Mouse (Mus musculus) limb, embryonic 11.5 days (tissue): ENCODE results near the gene Ciz1. TPM values are rescaled to one million over a fixed set of nuclear protein-coding genes. Genes with fewer than 3 reads are reported as not detected.

Experiments used
- ATAC-seq: fragments of 200-750 bp; cut with Nextera tagmentation; 2 replicates; pipeline ENCODE4 v1.8.0; 2017; ENCODE audit warnings: low read depth; ENCODE audit not compliant: insufficient number of reproducible peaks, low FRiP score, low TSS enrichment
- DNase-seq: peaks from one replicate; pipeline ENCODE4 v3.0.0-alpha.2; 2015; ENCODE audit warnings: low spot score
- H3K27ac ChIP-seq: fragments of 300-500 bp; sonication (generic); replicated peaks from 2 replicates; pipeline ENCODE4 v1.5.1; 2014; ENCODE audit warnings: low read depth, mild to moderate bottlenecking, low read length
- H3K27me3 ChIP-seq: fragments of 300-500 bp; sonication (generic); 2 replicates; pipeline ENCODE4 v1.6.1; 2014; ENCODE audit warnings: mild to moderate bottlenecking, low read length, mixed read lengths; ENCODE audit not compliant: control insufficient read depth, insufficient read depth
- H3K36me3 ChIP-seq: fragments of 300-500 bp; sonication (generic); 2 replicates; pipeline ENCODE4 v1.6.1; 2014; ENCODE audit warnings: mild to moderate bottlenecking, low read length, moderate library complexity, mixed read lengths; ENCODE audit not compliant: control insufficient read depth, insufficient read depth
- H3K4me1 ChIP-seq: fragments of 300-500 bp; sonication (generic); 2 replicates; pipeline ENCODE4 v1.6.1; 2014; ENCODE audit warnings: low read length, mixed read lengths; ENCODE audit not compliant: control insufficient read depth, insufficient read depth
- H3K4me2 ChIP-seq: fragments of 300-500 bp; sonication (generic); 2 replicates; pipeline ENCODE4 v1.6.1; 2014; ENCODE audit warnings: low read depth, mild to moderate bottlenecking, moderate library complexity; ENCODE audit not compliant: severe bottlenecking
- H3K4me3 ChIP-seq: fragments of 300-500 bp; sonication (generic); 2 replicates; pipeline ENCODE4 v1.5.1; 2014; ENCODE audit warnings: low read depth, low read length
- H3K9ac ChIP-seq: fragments of 300-500 bp; sonication (generic); 2 replicates; pipeline ENCODE4 v1.6.1; 2014; ENCODE audit warnings: mild to moderate bottlenecking, low read length
- H3K9me3 ChIP-seq: fragments of 300-500 bp; sonication (generic); 2 replicates; pipeline ENCODE4 v1.6.1; 2016; ENCODE audit warnings: low read length; ENCODE audit not compliant: control insufficient read depth
- WGBS: fragments of 180-500 bp; shearing (Covaris S2); extraction: QIAGEN DNeasy Blood & Tissue Kit; methylation state at CpG from one replicate; pipeline ENCODE4 v1.1.7; 2014; 5-methylcytosine and 5-hydroxymethylcytosine counted together
- polyA plus RNA-seq: library from polyadenylated mRNA; unstranded; fragments of >200 nt; fragmentation: Nextera tagmentation; extraction: Ambion mirVana; gene quantifications from 2 replicates; pipeline ENCODE4 v1.2.1, GENCODE M21; 2014

The Ciz1 gene
- 52.2 and 67.8 TPM in 2 replicates for polyA plus RNA-seq

DNA sequence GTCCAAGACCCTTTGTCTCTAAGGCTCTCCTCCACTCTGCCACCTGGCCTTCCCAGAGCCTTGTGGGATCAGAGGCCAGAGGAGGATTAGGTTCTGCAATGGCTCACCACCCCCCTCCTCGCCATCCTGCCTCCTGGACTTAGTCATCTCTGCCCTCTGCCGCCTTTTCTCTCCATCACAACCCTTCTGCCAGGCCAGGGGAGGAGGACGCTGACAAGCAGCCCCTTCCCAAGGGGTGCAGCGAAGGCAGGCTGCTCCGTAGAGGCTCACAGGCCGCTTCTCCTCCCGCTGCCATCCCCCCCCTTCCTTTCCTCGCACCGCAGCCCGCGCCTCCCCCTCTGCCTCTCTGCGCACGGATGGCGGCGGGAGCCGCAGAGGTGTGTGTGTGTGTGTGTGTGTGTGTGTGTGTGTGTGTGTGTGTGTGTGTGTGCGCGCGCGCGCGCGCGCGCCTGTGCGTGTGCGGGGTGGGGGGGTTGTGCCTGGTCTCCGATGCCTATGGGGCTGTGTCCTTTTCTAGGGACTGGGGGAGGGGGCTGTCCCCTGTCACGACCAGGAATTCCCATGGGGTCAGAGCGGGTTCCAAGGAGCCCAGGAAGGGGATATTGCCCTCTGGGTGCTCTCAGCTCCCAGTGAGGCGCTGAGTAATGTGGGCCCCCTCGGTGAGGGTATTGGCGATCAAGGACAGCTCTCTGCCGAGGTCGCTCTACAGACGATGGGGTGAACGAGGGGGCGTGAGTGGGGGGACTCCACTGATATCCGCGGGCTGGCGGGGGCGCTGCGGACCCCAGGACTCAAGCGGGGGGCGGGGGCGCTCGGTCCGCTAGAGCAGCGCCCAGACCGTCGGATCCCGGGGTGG is at the start of gene Ciz1:
Gene Ciz1, plus strand, starts transcription at position 177 of the 856 bp plus-strand sequence.
- Histone ChIP-seq H3K9me3 (no peaks in the 10 kb centered on the region), H3K9ac (peak within 1 kb of the TSS; percentile 85), H3K4me1 (peaks cover 13% of the 10 kb centered on the region), H3K27me3 (no peaks in the 10 kb centered on the region), H3K4me3 (peak within 1 kb of the TSS; percentile 86), H3K27ac (peak within 1 kb of the TSS; percentile 82), H3K4me2 (peak within 1 kb of the TSS; percentile 53), H3K36me3 (no peaks in the 10 kb centered on the region)
- ATAC-seq (peak; percentile 40), DNase-seq (peak; percentile 64)
- WGBS = under 1% methylated on average over 49 of the region's 52 CpGs

DNA sequence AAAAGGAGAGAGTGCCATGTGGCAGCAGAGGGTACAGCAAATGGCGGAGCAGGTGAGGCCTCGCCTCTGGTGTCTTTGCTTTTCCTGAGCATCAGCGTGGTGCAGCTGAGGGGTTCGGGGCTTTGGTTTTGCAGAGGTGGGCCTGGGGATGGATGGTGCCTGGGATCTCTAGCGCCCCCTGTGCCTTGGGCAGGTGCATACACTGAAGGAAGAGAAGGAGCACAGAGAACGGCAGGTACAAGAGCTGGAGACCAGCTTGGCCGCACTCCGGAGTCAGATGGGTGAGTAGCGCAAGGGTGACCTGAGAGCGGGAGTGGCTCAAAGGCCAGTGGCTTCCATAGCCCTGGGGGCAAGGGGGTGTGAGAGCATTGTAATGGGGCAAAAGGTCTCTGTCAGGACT is 49.2 kb upstream of the Ciz1 start:
- no peak overlapping the region for H3K27ac ChIP-seq
- 89% methylated on average over 10 of the region's 10 CpGs for WGBS
- no peaks in the 10 kb centered on the region for H3K9me3 ChIP-seq
- no peaks in the 10 kb centered on the region for H3K27me3 ChIP-seq
- ATAC-seq (no peak), DNase-seq (no peak)
- H3K4me1 ChIP-seq = no peaks in the 10 kb centered on the region; the same call in 1 of the 2 replicates
- no peak overlapping the region for H3K9ac ChIP-seq
- H3K4me2 ChIP-seq = no peak overlapping the region
- no peak overlapping the region for H3K4me3 ChIP-seq
- H3K36me3 ChIP-seq = peaks cover 33% of the 10 kb centered on the region

DNA sequence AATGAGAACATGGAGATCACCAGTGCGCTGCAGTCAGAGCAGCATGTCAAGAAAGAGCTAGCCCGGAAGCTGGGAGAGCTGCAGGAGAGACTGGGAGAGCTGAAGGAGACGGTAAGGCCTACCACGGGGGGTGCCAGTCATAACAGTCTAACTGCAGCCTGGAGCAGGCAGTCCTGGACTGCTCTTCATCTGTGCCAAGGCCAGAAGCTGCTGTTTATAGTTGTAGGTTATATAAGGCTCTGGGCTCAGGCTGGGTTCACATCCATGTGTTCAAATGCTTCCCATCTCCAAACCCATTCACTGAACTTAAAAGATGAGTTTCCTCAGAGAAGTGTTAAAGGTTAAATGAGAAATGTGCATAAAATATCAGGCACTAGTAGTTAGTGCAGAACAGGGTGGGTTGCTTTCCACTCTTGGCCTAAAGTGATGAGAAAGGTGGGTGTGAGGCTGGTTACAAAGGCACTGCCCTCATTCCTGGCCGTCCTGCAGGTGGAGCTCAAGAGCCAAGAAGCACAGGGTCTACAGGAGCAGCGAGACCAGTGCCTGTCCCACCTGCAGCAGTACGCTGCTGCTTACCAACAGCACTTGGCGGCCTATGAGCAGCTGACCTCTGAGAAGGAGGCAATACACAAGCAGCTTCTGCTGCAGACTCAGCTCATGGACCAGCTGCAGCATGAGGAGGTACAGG is 47.8 kb upstream of the Ciz1 start:
- Histone ChIP-seq H3K27me3 (no peaks in the 10 kb centered on the region), H3K27ac (no peak overlapping the region), H3K4me2 (no peak overlapping the region), H3K4me1 (peaks cover 3% of the 10 kb centered on the region; the same call in 1 of the 2 replicates), H3K4me3 (no peak overlapping the region), H3K9ac (no peak overlapping the region), H3K9me3 (no peaks in the 10 kb centered on the region), H3K36me3 (peaks cover 24% of the 10 kb centered on the region)
- ATAC-seq = 0 out of 2 replicates have a peak, but pooled peaks have one; percentile 38
- 48% methylated on average over 8 of the region's 8 CpGs for WGBS
- DNase-seq = peak; percentile 91

DNA sequence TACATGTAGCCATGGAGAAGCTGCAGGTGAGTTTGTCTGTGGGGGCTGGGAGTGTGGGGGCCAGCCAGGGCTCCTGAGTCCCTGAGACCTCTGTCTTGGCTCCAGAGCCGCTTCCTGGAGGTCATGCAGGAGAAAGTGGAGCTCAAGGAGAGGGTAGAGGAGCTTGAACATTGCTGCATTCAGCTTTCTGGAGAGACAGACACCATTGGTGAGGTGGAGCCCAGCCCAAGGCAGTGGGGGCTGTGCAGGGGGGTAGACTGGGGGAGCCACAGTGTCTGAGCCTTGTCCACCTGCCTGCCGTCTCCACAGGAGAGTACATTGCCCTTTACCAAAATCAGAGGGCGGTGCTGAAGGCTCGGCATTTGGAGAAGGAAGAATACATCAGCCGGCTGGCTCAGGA is 46.5 kb upstream of the Ciz1 start:
- H3K9ac ChIP-seq = peak overlapping the region; percentile 34
- H3K27me3 ChIP-seq = no peaks in the 10 kb centered on the region

DNA sequence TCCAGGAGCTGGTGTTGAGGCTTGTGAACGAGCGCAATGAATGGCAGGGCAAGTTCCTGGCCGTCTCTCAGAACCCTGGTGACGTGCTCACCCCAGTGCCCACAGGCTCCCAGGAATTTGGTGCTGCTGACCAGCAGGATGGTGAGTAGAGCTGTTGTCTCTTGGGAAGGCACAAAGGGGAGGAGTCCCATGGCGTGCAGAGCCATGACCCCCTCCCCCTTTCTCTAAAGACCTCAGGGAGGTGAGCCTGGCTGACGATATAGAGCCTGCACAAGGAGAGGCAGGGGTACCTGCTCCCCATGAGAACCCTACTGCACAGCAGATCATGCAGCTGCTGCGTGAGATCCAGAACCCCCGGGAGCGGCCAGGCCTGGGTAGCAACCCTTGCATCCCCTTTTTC is 46.0 kb upstream of the Ciz1 start:
- Histone ChIP-seq H3K36me3 (peaks cover 27% of the 10 kb centered on the region), H3K9ac (peak overlapping the region; percentile 34; the same call in 1 of the 2 replicates), H3K9me3 (no peaks in the 10 kb centered on the region), H3K4me1 (peaks cover 17% of the 10 kb centered on the region), H3K27me3 (no peaks in the 10 kb centered on the region), H3K4me3 (no peak overlapping the region), H3K27ac (no peak overlapping the region), H3K4me2 (no peak overlapping the region)
- ATAC-seq = no peak
- 90% methylated on average over 9 of the region's 9 CpGs for WGBS
- no peak for DNase-seq

More for the DNA sequence above, 46.5 kb upstream of the Ciz1 start:
- Histone ChIP-seq H3K36me3 (peaks cover 27% of the 10 kb centered on the region), H3K27ac (no peak overlapping the region; the same call in 1 of the 2 replicates), H3K4me1 (peaks cover 13% of the 10 kb centered on the region), H3K4me3 (no peak overlapping the region), H3K9me3 (no peaks in the 10 kb centered on the region), H3K4me2 (no peak overlapping the region)
- no peak for DNase-seq
- WGBS = 92% methylated on average over 5 of the region's 5 CpGs
- no peak for ATAC-seq

DNA sequence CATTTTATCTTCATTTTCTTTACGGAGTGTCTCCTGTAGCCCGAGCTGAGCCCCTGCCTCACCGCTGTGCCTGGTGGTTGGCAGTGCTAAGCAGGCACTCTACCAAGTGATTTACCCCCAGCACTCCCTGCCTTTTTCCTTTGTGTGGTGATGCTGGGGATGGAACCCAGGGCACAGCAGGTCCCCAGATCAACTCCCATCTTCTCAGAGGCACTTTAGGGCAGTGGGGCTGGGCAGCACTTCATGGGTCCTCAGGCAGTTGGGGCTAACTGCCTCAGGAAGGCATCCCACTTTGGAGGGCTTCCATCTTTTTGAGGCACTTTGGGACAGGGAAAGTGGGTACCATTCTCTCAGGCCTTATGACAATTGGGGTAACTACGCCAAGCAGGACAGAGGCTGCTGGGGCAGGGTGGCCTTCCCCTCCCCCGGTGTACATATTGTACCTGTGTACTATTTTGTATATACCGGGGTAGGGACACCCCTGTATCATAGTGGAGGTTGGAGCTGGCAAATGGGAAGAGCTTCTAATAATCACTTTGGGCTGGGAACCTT is 44.8 kb upstream of the Ciz1 start:
- 88% methylated on average over 6 of the region's 6 CpGs for WGBS
- no peak overlapping the region for H3K4me2 ChIP-seq
- H3K36me3 ChIP-seq = peaks cover 27% of the 10 kb centered on the region
- H3K9me3 ChIP-seq = no peaks in the 10 kb centered on the region
- H3K4me1 ChIP-seq = peaks cover 23% of the 10 kb centered on the region
- H3K27ac ChIP-seq = no peak overlapping the region
- no peak for ATAC-seq
- no peak overlapping the region for H3K4me3 ChIP-seq
- no peak for DNase-seq
- no peaks in the 10 kb centered on the region for H3K27me3 ChIP-seq
- H3K9ac ChIP-seq = no peak overlapping the region

DNA sequence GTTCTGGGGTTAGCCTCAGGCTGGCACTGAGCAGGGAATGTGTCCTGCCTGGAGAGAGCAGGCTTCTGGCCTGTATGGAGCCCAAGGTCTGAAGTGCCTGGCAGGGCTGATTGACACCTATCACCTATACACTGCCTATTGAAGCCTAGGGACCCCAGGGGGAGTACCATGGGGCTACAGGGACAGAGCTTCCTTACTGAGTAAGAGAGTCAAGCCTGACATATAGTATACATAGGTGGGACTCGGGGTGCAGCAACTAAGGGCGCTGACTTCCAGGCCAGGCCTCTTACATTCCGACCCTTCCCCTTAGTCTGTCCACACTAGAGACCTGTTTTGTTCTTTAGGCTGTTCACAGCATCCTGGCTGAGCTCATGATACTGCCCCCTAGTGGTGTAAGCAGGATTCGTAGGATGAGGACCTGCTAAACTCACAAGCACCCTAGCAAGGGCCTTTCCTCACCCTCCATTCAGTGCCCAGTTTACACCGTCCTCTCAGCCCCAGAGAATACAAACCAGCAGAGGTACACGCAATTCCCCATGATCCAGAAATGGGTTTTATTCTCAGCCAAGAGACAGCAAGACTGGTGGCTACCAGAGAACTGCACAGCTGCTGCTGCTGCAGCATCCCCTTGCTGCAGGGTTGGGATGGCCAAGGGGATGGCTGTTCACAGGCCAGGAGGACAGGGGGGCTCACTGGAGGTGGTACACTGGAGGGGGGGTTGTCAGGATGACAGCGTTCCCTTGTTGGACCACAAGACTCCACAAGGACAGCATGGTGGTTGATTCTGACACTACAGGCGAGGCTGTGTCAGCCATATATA is 44.0 kb upstream of the Ciz1 start:
- DNase-seq = peak; percentile 82
- 57% methylated on average over 8 of the region's 8 CpGs for WGBS
- peaks cover 25% of the 10 kb centered on the region for H3K4me1 ChIP-seq
- H3K27me3 ChIP-seq = no peaks in the 10 kb centered on the region
- H3K9ac ChIP-seq = no peak overlapping the region
- H3K4me2 ChIP-seq = no peak overlapping the region
- H3K4me3 ChIP-seq = no peak overlapping the region
- no peak overlapping the region for H3K27ac ChIP-seq
- no peaks in the 10 kb centered on the region for H3K9me3 ChIP-seq
- peaks cover 27% of the 10 kb centered on the region for H3K36me3 ChIP-seq
- no peak for ATAC-seq
